Mouse (Mus musculus) thymus, adult 2 months (tissue): ENCODE results near the gene Rab7. TPM values are rescaled to one million over a fixed set of nuclear protein-coding genes. Genes with fewer than 3 reads are reported as not detected.
A peak's percentile ranks its signal among the peaks of the same experiment; 100 is the strongest.

Source experiments
- DNase-seq: peaks from one replicate; pipeline ENCODE4 v3.0.0; 2021
- H3K27ac ChIP-seq: fragments of 200-500 bp; 2 replicates; pipeline ENCODE4 v1.5.1; 2012; ENCODE audit warnings: low read length, control low read depth; ENCODE audit not compliant: control insufficient read depth, insufficient read depth
- H3K27me3 ChIP-seq: fragments of 200-500 bp; 2 replicates; pipeline ENCODE4 v1.6.1; 2012; ENCODE audit warnings: mild to moderate bottlenecking, low read length, moderate library complexity, mixed read lengths; ENCODE audit not compliant: control insufficient read depth, insufficient read depth
- H3K36me3 ChIP-seq: fragments of 200-500 bp; 2 replicates; pipeline ENCODE4 v1.6.1; 2012; ENCODE audit warnings: mild to moderate bottlenecking, low read length, moderate library complexity; ENCODE audit not compliant: control insufficient read depth, insufficient read depth
- H3K4me1 ChIP-seq: fragments of 200-500 bp; replicated peaks from 2 replicates; pipeline ENCODE4 v1.6.1; 2012; ENCODE audit warnings: low read length; ENCODE audit not compliant: control insufficient read depth, insufficient read depth
- H3K4me3 ChIP-seq: fragments of 200-500 bp; 2 replicates; pipeline ENCODE4 v1.5.1; 2012; ENCODE audit warnings: mild to moderate bottlenecking, low read length, control low read depth, moderate library complexity; ENCODE audit not compliant: control insufficient read depth, insufficient read depth
- CTCF ChIP-seq: fragments of 200-500 bp; IDR thresholded peaks from 2 replicates; pipeline ENCODE4 v1.5.1; 2012; ENCODE audit warnings: mild to moderate bottlenecking, control low read depth, low read length, moderate library complexity, borderline replicate concordance; ENCODE audit not compliant: control insufficient read depth, poor library complexity, insufficient read depth; ENCODE audit errors: extremely low read depth
- POLR2A ChIP-seq: fragments of 200-500 bp; IDR thresholded peaks from 2 replicates; pipeline ENCODE4 v1.6.1; 2012; ENCODE audit warnings: mild to moderate bottlenecking, low read length, control low read depth, moderate library complexity; ENCODE audit not compliant: control insufficient read depth, poor library complexity, insufficient read depth; ENCODE audit errors: extremely low read depth
- WGBS: fragments of 180-500 bp; shearing (Covaris S2); methylation state at CpG from one replicate; pipeline ENCODE4 v1.1.7; 2018; 5-methylcytosine and 5-hydroxymethylcytosine counted together
- polyA plus RNA-seq: library from polyadenylated mRNA; depleted of rRNA; stranded (reverse); fragments of >200 nt; gene quantifications from 2 replicates; pipeline ENCODE4 v1.2.3, GENCODE M21; 2012

The Rab7 gene
- polyA plus RNA-seq, 1 experiment, result 148 TPM

DNA sequence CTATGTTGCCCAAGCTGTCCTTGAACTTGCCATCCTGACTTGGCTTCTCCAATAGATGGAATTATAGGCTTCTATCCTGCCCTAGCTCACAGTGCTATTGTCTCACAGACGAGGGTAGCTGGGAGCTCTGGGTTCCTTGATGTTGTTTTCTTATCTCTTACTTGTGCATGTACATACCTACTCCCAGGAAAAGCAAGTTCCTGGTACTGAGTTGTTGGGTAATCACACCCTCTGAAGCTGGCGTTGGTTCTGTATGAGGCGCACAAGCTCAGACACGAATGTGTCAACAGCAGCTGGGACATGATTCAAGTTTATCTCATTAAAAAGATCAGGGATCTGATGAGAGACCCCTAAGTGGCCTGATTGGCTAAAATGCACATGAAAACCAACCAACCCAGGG lies 41.6 kb downstream of the Rab7 start:
- Histone ChIP-seq H3K4me1 (no peaks in the 10 kb centered on the region), H3K36me3 (peaks cover 56% of the 10 kb centered on the region), H3K4me3 (no peak overlapping the region), H3K27ac (no peak overlapping the region), H3K27me3 (no peaks in the 10 kb centered on the region)
- WGBS, result 92% methylated on average over 4 of the region's 4 CpGs
- TF ChIP-seq CTCF (no peak), POLR2A (no peak)
- no peak for DNase-seq

DNA sequence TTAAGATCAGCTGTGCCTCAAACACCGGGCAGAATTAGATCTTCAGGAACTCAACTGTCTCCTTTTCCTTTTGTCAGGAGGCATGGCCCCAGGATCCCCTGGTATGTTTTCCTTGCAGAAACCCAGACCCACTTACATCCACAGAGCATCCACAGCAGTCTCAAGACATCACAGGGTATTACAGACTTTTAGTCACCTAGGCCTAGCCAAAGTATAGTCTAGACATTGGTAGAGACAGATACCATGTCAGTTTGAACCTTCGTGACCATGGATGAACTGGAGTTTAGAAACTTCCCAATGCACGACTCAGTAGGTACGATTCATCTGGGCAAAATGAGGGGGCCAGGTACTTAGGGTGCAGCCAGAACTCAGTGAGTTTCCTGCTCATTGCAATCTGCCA lies 46.7 kb downstream of the Rab7 start:
- Histone ChIP-seq H3K36me3 (peaks cover 28% of the 10 kb centered on the region), H3K27me3 (no peaks in the 10 kb centered on the region), H3K27ac (no peak overlapping the region), H3K4me1 (peaks cover 5% of the 10 kb centered on the region; the same call in 1 of the 2 replicates), H3K4me3 (no peak overlapping the region)
- TF ChIP-seq POLR2A, result no peak
- TF ChIP-seq CTCF, result no peak
- no peak for DNase-seq
- 90% methylated on average over 4 of the region's 4 CpGs for WGBS

DNA sequence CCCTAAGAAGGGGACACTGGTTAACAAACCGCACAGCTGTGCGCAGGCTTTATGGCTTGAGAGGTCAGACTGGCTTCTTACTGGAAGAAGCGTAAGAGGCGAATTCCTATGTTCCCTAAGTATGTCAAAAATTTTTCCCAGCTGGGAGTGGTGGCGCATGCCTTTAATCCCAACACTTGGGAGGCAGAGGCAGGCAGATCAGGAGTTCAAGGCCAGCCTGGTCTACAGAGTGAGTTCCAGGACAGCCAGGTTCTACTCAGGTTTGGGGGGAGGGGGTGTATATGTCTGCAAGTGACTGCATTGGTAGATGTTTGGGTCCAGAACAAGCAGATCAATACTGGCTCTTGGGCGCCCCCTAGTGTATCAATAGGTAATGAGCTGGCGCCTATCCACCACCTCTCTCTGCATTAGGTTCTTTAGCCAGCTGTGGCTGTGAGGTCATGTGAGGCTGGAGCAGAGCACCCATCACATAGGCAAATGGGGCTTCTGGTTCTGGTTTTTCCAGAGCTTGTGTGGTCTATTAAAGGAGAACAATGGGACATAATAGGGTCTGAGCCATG lies 47.3 kb downstream of the Rab7 start:
- Histone ChIP-seq H3K27ac (no peak overlapping the region), H3K4me3 (no peak overlapping the region), H3K36me3 (peaks cover 23% of the 10 kb centered on the region), H3K4me1 (peaks cover 6% of the 10 kb centered on the region; the same call in 1 of the 2 replicates), H3K27me3 (no peaks in the 10 kb centered on the region)
- WGBS, result 73% methylated on average over 7 of the region's 7 CpGs
- TF ChIP-seq CTCF, result peak; percentile 42; the same call in 1 of the 2 replicates
- no peak for TF ChIP-seq POLR2A
- peak; percentile 65 for DNase-seq

DNA sequence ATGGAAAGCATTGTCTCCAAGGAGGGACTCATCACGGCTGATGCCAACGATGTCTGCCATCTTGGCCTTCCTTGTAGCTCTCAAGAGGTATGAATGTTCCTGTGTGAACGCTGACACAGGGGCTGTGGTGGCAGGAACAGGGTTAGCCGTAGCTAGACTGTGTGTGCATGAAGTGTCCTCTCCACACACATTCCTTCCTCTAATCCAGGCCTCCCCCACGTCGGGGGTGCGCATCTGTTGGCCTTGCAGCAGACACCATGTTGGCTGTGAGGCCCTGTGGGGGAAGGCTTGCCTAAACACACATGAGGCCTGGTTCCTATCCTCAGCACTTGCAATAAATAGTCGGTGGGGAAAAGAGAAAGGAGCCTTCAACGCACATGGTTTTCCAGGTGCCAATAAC lies 48.5 kb downstream of the Rab7 start:
- H3K27ac ChIP-seq, result no peak overlapping the region
- no peak overlapping the region for H3K4me3 ChIP-seq
- H3K4me1 ChIP-seq, result peaks cover 9% of the 10 kb centered on the region
- WGBS, result 94% methylated on average over 9 of the region's 9 CpGs
- no peak for TF ChIP-seq POLR2A
- no peak for TF ChIP-seq CTCF
- H3K36me3 ChIP-seq, result peaks cover 14% of the 10 kb centered on the region
- H3K27me3 ChIP-seq, result no peaks in the 10 kb centered on the region
- no peak for DNase-seq

DNA sequence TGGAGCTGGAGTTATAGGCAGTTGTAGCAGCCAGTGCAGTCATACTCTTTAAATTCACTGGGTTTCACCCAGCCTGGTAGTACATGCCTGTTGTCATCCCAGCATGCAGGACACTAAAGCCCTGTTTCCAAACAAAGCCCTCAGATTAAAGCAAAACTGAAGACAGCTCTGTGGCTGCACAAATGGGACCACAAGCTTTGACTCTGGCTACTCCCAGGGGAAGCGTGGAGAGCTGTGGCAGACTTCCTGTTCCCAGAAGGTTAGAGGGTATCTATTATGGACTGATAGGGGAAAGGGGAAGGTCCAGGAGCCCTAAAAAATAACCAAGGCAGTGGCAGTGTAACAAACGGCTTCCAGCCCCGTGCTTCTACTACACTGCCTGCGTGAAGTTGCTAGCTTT lies 49.6 kb downstream of the Rab7 start:
- WGBS, result 87% methylated on average over 4 of the region's 4 CpGs

DNA sequence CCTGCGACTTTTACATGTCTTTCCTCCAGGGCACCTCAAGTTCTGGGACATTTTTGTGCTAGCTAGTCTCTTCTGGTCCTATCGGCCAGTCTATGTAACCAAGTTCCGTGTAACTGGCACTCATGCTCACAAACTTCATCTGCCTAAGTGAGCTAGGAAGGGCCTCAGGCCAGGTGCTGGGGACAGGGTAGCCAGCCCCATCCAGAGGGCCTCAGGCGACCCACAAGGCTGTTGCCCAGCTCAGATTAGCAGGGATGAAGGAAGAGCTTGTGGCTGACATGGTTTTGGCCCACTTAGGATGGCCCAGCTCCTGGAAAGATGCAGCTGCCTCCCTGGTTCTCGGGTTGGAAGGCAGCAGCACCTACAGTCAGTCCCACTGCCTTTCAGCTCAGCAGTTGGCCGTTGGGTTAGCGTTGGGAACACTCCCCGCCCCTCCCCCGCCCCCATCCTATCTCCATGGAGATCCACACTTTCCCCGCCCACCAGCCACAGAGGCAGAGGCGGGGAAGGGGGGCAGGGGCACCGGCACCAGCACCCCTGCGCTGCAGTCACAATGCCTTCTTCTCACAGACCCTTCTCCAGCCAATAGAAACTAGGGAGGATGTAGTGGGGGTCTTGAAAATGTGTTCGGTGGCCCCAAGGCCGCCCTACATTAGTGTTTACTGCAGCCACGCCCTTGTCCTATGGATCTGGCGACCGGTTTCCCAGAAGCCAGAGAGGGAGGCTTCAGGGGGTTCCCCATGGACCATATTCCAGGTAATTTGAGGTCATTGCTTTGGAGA lies 51.1 kb downstream of the Rab7 start:
- H3K27me3 ChIP-seq, result no peaks in the 10 kb centered on the region
- DNase-seq, result no peak
- no peak for TF ChIP-seq CTCF
- TF ChIP-seq POLR2A, result no peak
- no peaks in the 10 kb centered on the region for H3K36me3 ChIP-seq
- peaks cover 9% of the 10 kb centered on the region for H3K4me1 ChIP-seq
- WGBS, result 72% methylated on average over 18 of the region's 18 CpGs
- H3K4me3 ChIP-seq, result no peak overlapping the region
- H3K27ac ChIP-seq, result no peak overlapping the region

More for the DNA sequence above, 49.6 kb downstream of the Rab7 start:
- no peak overlapping the region for H3K4me3 ChIP-seq
- no peak for TF ChIP-seq CTCF
- no peak for TF ChIP-seq POLR2A
- peaks cover 9% of the 10 kb centered on the region for H3K4me1 ChIP-seq
- no peak overlapping the region for H3K27ac ChIP-seq
- no peak for DNase-seq
- H3K27me3 ChIP-seq, result no peaks in the 10 kb centered on the region
- peaks cover 4% of the 10 kb centered on the region; the same call in 1 of the 2 replicates for H3K36me3 ChIP-seq
